Mouse (Mus musculus): ENCODE data around the gene Cdkl4. TPM values are rescaled to one million over a fixed set of nuclear protein-coding genes. Genes with fewer than 3 reads are reported as not detected.

Cdkl4 gene
- 0.32 and 0.35 TPM in 2 replicates for polyA plus RNA-seq (2011; ENCODE audit: insufficient read length, low read depth, missing spikeins)

- TF ChIP-seq CTCF (IDR thresholded peaks at IDR 0.05; ENCODE audit: borderline replicate concordance, insufficient read depth, low read length) (no peak), POLR2A (IDR thresholded peaks at IDR 0.05; ENCODE audit: low read depth, low read length) (no peak)
- H3K4me3 ChIP-seq (ENCODE audit: insufficient read depth, low read length): no peak within 1 kb of the TSS
Measured at GRCm38 (mm10) chr17:80577639-80578038, at the start of gene Cdkl4. TSS of gene Cdkl4 (minus strand) at chr17:80577813.

GRCm38 (mm10) chr17:80624979-80625378 lies 47.4 kb upstream of the Cdkl4 start:
- TF ChIP-seq POLR2A (IDR thresholded peaks at IDR 0.05; ENCODE audit: low read depth, low read length) (no peak), CTCF (IDR thresholded peaks at IDR 0.05; ENCODE audit: borderline replicate concordance, insufficient read depth, low read length) (no peak)
- H3K4me1 ChIP-seq (ENCODE audit: control insufficient read depth, insufficient read depth, low read length): no peaks in the 10 kb centered on the region
- H3K4me3 ChIP-seq (ENCODE audit: insufficient read depth, low read length): no peak overlapping the region
- peak overlapping the region; percentile 12; the same call in 1 of the 2 replicates for H3K27ac ChIP-seq (ENCODE audit: insufficient read depth, low read length)

More at GRCm38 (mm10) chr17:80577639-80578038, at the start of gene Cdkl4:
- H3K4me1 ChIP-seq (ENCODE audit: control insufficient read depth, insufficient read depth, low read length): no peaks in the 10 kb centered on the region
- H3K27ac ChIP-seq (ENCODE audit: insufficient read depth, low read length): no peak within 1 kb of the TSS

- TF ChIP-seq CTCF (IDR thresholded peaks at IDR 0.05; ENCODE audit: borderline replicate concordance, insufficient read depth, low read length) (no peak), POLR2A (IDR thresholded peaks at IDR 0.05; ENCODE audit: low read depth, low read length) (no peak)
Measured at GRCm38 (mm10) chr17:80621691-80622090, 44.1 kb upstream of the Cdkl4 start.

GRCm38 (mm10) chr17:80620786-80621423 lies 43.3 kb upstream of the Cdkl4 start:
- H3K4me1 ChIP-seq (ENCODE audit: control insufficient read depth, insufficient read depth, low read length): no peaks in the 10 kb centered on the region
- no peak for TF ChIP-seq POLR2A (IDR thresholded peaks at IDR 0.05; ENCODE audit: low read depth, low read length)
- peak; percentile 93 for TF ChIP-seq CTCF (IDR thresholded peaks at IDR 0.05; ENCODE audit: borderline replicate concordance, insufficient read depth, low read length)

More at GRCm38 (mm10) chr17:80621691-80622090, 44.1 kb upstream of the Cdkl4 start:
- H3K4me1 ChIP-seq (ENCODE audit: control insufficient read depth, insufficient read depth, low read length): no peaks in the 10 kb centered on the region
- no peak overlapping the region for H3K4me3 ChIP-seq (ENCODE audit: insufficient read depth, low read length)
- H3K27ac ChIP-seq (ENCODE audit: insufficient read depth, low read length): peak overlapping the region; percentile 36; the same call in 1 of the 2 replicates

GRCm38 (mm10) chr17:80619556-80619955 lies 41.9 kb upstream of the Cdkl4 start:
- Histone ChIP-seq H3K27ac (ENCODE audit: insufficient read depth, low read length) (no peak overlapping the region), H3K4me3 (ENCODE audit: insufficient read depth, low read length) (no peak overlapping the region), H3K4me1 (ENCODE audit: control insufficient read depth, insufficient read depth, low read length) (no peaks in the 10 kb centered on the region)
- TF ChIP-seq POLR2A (IDR thresholded peaks at IDR 0.05; ENCODE audit: low read depth, low read length): no peak

More at GRCm38 (mm10) chr17:80620786-80621423, 43.3 kb upstream of the Cdkl4 start:
- Histone ChIP-seq H3K27ac (ENCODE audit: insufficient read depth, low read length) (no peak overlapping the region), H3K4me3 (ENCODE audit: insufficient read depth, low read length) (no peak overlapping the region)

- Histone ChIP-seq H3K27ac (ENCODE audit: insufficient read depth, low read length) (no peak overlapping the region), H3K4me3 (ENCODE audit: insufficient read depth, low read length) (no peak overlapping the region), H3K4me1 (ENCODE audit: control insufficient read depth, insufficient read depth, low read length) (no peaks in the 10 kb centered on the region)
- TF ChIP-seq CTCF (IDR thresholded peaks at IDR 0.05; ENCODE audit: borderline replicate concordance, insufficient read depth, low read length) (no peak), POLR2A (IDR thresholded peaks at IDR 0.05; ENCODE audit: low read depth, low read length) (no peak)
Measured at GRCm38 (mm10) chr17:80618890-80619289, 41.3 kb upstream of the Cdkl4 start.

- TF ChIP-seq CTCF (IDR thresholded peaks at IDR 0.05; ENCODE audit: borderline replicate concordance, insufficient read depth, low read length): no peak
- TF ChIP-seq POLR2A (IDR thresholded peaks at IDR 0.05; ENCODE audit: low read depth, low read length): no peak
- Histone ChIP-seq H3K27ac (ENCODE audit: insufficient read depth, low read length) (no peak overlapping the region), H3K4me3 (ENCODE audit: insufficient read depth, low read length) (no peak overlapping the region), H3K4me1 (ENCODE audit: control insufficient read depth, insufficient read depth, low read length) (no peaks in the 10 kb centered on the region)
Measured at GRCm38 (mm10) chr17:80603806-80604205, 26.2 kb upstream of the Cdkl4 start.

- no peak overlapping the region for H3K4me3 ChIP-seq (ENCODE audit: insufficient read depth, low read length)
- H3K4me1 ChIP-seq (ENCODE audit: control insufficient read depth, insufficient read depth, low read length): no peaks in the 10 kb centered on the region
- no peak overlapping the region for H3K27ac ChIP-seq (ENCODE audit: insufficient read depth, low read length)
- TF ChIP-seq CTCF (IDR thresholded peaks at IDR 0.05; ENCODE audit: borderline replicate concordance, insufficient read depth, low read length): no peak
- no peak for TF ChIP-seq POLR2A (IDR thresholded peaks at IDR 0.05; ENCODE audit: low read depth, low read length)
Measured at GRCm38 (mm10) chr17:80603079-80603625, 25.5 kb upstream of the Cdkl4 start.

GRCm38 (mm10) chr17:80601371-80601770 lies 23.8 kb upstream of the Cdkl4 start:
- Histone ChIP-seq H3K4me3 (ENCODE audit: insufficient read depth, low read length) (no peak overlapping the region), H3K27ac (ENCODE audit: insufficient read depth, low read length) (no peak overlapping the region), H3K4me1 (ENCODE audit: control insufficient read depth, insufficient read depth, low read length) (no peaks in the 10 kb centered on the region)
- TF ChIP-seq CTCF (IDR thresholded peaks at IDR 0.05; ENCODE audit: borderline replicate concordance, insufficient read depth, low read length): peak; percentile 18; the same call in 1 of the 2 replicates
- TF ChIP-seq POLR2A (IDR thresholded peaks at IDR 0.05; ENCODE audit: low read depth, low read length): no peak

- H3K4me3 ChIP-seq (ENCODE audit: insufficient read depth, low read length): no peak overlapping the region
- TF ChIP-seq CTCF (IDR thresholded peaks at IDR 0.05; ENCODE audit: borderline replicate concordance, insufficient read depth, low read length): no peak
- TF ChIP-seq POLR2A (IDR thresholded peaks at IDR 0.05; ENCODE audit: low read depth, low read length): no peak
- no peaks in the 10 kb centered on the region for H3K4me1 ChIP-seq (ENCODE audit: control insufficient read depth, insufficient read depth, low read length)
- H3K27ac ChIP-seq (ENCODE audit: insufficient read depth, low read length): no peak overlapping the region
Measured at GRCm38 (mm10) chr17:80583051-80583450, 5.4 kb upstream of the Cdkl4 start.

Measured in embryonic fibroblast, embryonic 13.5 days (primary cell).